In the genomic region with DNA sequence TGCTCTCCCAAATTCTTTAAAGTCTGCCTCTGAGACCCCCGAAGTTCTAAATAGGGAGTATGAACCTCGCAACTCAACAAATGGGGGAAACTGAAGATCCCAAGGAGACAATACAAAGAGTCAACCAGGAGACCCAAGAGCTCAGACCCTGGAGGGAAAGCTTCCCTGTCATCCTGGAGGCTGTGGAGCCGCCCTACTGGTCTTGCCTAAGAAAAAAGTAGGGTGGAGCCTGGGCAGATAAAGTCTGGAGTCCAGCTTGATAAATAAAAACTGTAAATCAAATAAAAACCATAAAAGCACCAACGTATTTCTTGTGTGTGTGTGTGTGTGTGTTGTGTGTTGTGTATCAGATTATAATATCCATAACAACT, we compare ENCODE assay signal across 8 mouse cellular contexts. TPM values are rescaled to one million over a fixed set of nuclear protein-coding genes. Genes with fewer than 3 reads are reported as not detected.
DNase-seq lines count a peak whose midpoint lies in the region; ATAC-seq and TF ChIP-seq lines count a peak whose summit lies in the region.

No protein-coding gene starts in this region.

- no peaks in the 10 kb centered on the region for H3K36me3 ChIP-seq in liver, adult 2 months (ENCODE audit: control insufficient read depth, insufficient read depth, low read length)
- no peaks in the 10 kb centered on the region; the same call in 1 of the 2 replicates for H3K36me3 ChIP-seq in embryonic facial prominence, embryonic 15.5 days
- H3K36me3 ChIP-seq in limb, embryonic 11.5 days (ENCODE audit: control insufficient read depth, insufficient read depth, low read length), result no peaks in the 10 kb centered on the region
- no peaks in the 10 kb centered on the region for H3K36me3 ChIP-seq in neural tube, embryonic 15.5 days

- H3K4me3 ChIP-seq in liver, adult 2 months (ENCODE audit: insufficient read depth, low read depth, low read length), result no peak overlapping the region
- H3K4me3 ChIP-seq in embryonic facial prominence, embryonic 15.5 days (replicated peaks), result peak overlapping the region; percentile 70
- no peak overlapping the region for H3K4me3 ChIP-seq in limb, embryonic 11.5 days (ENCODE audit: low read depth, low read length)
- peak overlapping the region; percentile 48 for H3K4me3 ChIP-seq in neural tube, embryonic 15.5 days (replicated peaks)

- 0 out of 2 replicates have a peak, but pooled peaks have one; percentile 11 for TF ChIP-seq CTCF in liver, adult 2 months (IDR thresholded peaks at IDR 0.05; ENCODE audit: low read depth, low read length)

- H3K9ac ChIP-seq in liver, adult 2 months (ENCODE audit: low read depth, low read length), result no peak overlapping the region
- no peak overlapping the region for H3K9ac ChIP-seq in embryonic facial prominence, embryonic 15.5 days
- H3K9ac ChIP-seq in limb, embryonic 11.5 days (ENCODE audit: low read length), result no peak overlapping the region
- H3K9ac ChIP-seq in neural tube, embryonic 15.5 days (replicated peaks), result no peak overlapping the region

- no peak for ATAC-seq in embryonic facial prominence, embryonic 15.5 days (ENCODE audit: insufficient number of reproducible peaks, low FRiP score, low TSS enrichment, low read depth)
- no peak for ATAC-seq in limb, embryonic 11.5 days (ENCODE audit: insufficient number of reproducible peaks, low FRiP score, low TSS enrichment, low read depth)
- ATAC-seq in neural tube, embryonic 15.5 days (ENCODE audit: low FRiP score), result no peak

- H3K9me3 ChIP-seq in embryonic facial prominence, embryonic 15.5 days (replicated peaks), result 0 out of 2 replicates have a peak, but pooled peaks cover 5% of the 10 kb centered on the region
- no peaks in the 10 kb centered on the region; the same call in 1 of the 2 replicates for H3K9me3 ChIP-seq in limb, embryonic 11.5 days (ENCODE audit: control insufficient read depth, low read length)
- H3K9me3 ChIP-seq in neural tube, embryonic 15.5 days (replicated peaks), result no peaks in the 10 kb centered on the region

- peak; percentile 13 for DNase-seq in liver, adult 2 months (ENCODE audit: extremely low read depth, low read depth, low spot score)
- no peak for DNase-seq in liver
- no peak for DNase-seq in limb, embryonic 11.5 days (ENCODE audit: low spot score)
- DNase-seq in natural killer cell, adult 2 months (ENCODE audit: low spot score in 2 of 2), result no peak
- DNase-seq in right cerebral cortex, postnatal 25 days, result no peak
- no peak for DNase-seq in layer of hippocampus, adult 18-20 months (ENCODE audit: low spot score in 2 of 2)

- H3K27me3 ChIP-seq in liver, adult 2 months (ENCODE audit: control insufficient read depth, insufficient read depth, low read length), result no peaks in the 10 kb centered on the region
- H3K27me3 ChIP-seq in embryonic facial prominence, embryonic 15.5 days, result no peaks in the 10 kb centered on the region
- no peaks in the 10 kb centered on the region for H3K27me3 ChIP-seq in limb, embryonic 11.5 days (ENCODE audit: control insufficient read depth, insufficient read depth, low read length)
- no peaks in the 10 kb centered on the region for H3K27me3 ChIP-seq in neural tube, embryonic 15.5 days (replicated peaks)

- TF ChIP-seq POLR2A in liver, adult 2 months (IDR thresholded peaks at IDR 0.05; ENCODE audit: extremely low read depth, insufficient read depth, low read length), result no peak

- peaks cover 5% of the 10 kb centered on the region; the same call in 1 of the 2 replicates for H3K4me1 ChIP-seq in liver, adult 2 months (ENCODE audit: control insufficient read depth, insufficient read depth, low read length)
- peaks cover 60% of the 10 kb centered on the region for H3K4me1 ChIP-seq in embryonic facial prominence, embryonic 15.5 days
- H3K4me1 ChIP-seq in limb, embryonic 11.5 days (ENCODE audit: control insufficient read depth, insufficient read depth, low read length), result peaks cover 17% of the 10 kb centered on the region
- peaks cover 22% of the 10 kb centered on the region for H3K4me1 ChIP-seq in neural tube, embryonic 15.5 days

- peak overlapping the region; percentile 85 for H3K4me2 ChIP-seq in embryonic facial prominence, embryonic 15.5 days (replicated peaks)
- H3K4me2 ChIP-seq in limb, embryonic 11.5 days (ENCODE audit: low read depth, severe bottlenecking), result peak overlapping the region; percentile 46
- peak overlapping the region; percentile 98 for H3K4me2 ChIP-seq in neural tube, embryonic 15.5 days

- H3K27ac ChIP-seq in liver, adult 2 months (replicated peaks; ENCODE audit: insufficient read depth, low read depth, low read length), result 0 out of 2 replicates have a peak overlapping the region, but pooled peaks have one; percentile 11
- no peak overlapping the region for H3K27ac ChIP-seq in embryonic facial prominence, embryonic 15.5 days (replicated peaks)
- no peak overlapping the region for H3K27ac ChIP-seq in limb, embryonic 11.5 days (replicated peaks; ENCODE audit: low read depth, low read length)
- no peak overlapping the region for H3K27ac ChIP-seq in neural tube, embryonic 15.5 days (replicated peaks)

- H3K79me2 ChIP-seq in liver, adult 2 months (ENCODE audit: control insufficient read depth, insufficient read depth, low read length), result no peaks in the 10 kb centered on the region

- WGBS in liver, adult 2 months, result 46% methylated on average over 4 of the region's 4 CpGs
- 72% methylated on average over 4 of the region's 4 CpGs for WGBS in embryonic facial prominence, embryonic 15.5 days
- WGBS in limb, embryonic 11.5 days, result 88% methylated on average over 4 of the region's 4 CpGs
- 84% methylated on average over 4 of the region's 4 CpGs for WGBS in neural tube, embryonic 15.5 days

RNA-seq across cellular contexts. Expression of a gene that starts 0.6 kb away (rescaled TPM):
- total RNA-seq in liver, adult 2 months (2014; rRNA removed), result 2.2 and 4.4 TPM in 2 replicates
- 2.8 and 2.9 TPM in 2 replicates for polyA plus RNA-seq in liver, adult 2 months (2012; rRNA removed)
- polyA plus RNA-seq in embryonic facial prominence, embryonic 15.5 days (2015; fragmentation: Nextera tagmentation; extraction: Ambion mirVana), result 89.2 and 93.7 TPM in 2 replicates
- 38.8 TPM in 2 replicates for polyA plus RNA-seq in limb, embryonic 11.5 days (2014; fragmentation: Nextera tagmentation; extraction: Ambion mirVana)
- 18.5 and 28.1 TPM in 2 replicates for polyA plus RNA-seq in neural tube, embryonic 15.5 days (2015; fragmentation: Nextera tagmentation; extraction: Ambion mirVana)
- total RNA-seq in layer of hippocampus, adult 18-20 months (2021), result 1 to 10 TPM; 7.7 to 8.2 TPM

RNA-seq across cellular contexts. Expression of a gene that starts 25.3 kb away (rescaled TPM):
- 2.4 and 2.6 TPM in 2 replicates for total RNA-seq in liver, adult 2 months (2014; rRNA removed)
- 6.3 and 6.7 TPM in 2 replicates for polyA plus RNA-seq in liver, adult 2 months (2012; rRNA removed)
- polyA plus RNA-seq in embryonic facial prominence, embryonic 15.5 days (2015; fragmentation: Nextera tagmentation; extraction: Ambion mirVana), result 197 and 208 TPM in 2 replicates
- polyA plus RNA-seq in limb, embryonic 11.5 days (2014; fragmentation: Nextera tagmentation; extraction: Ambion mirVana), result 53.0 and 54.6 TPM in 2 replicates
- polyA plus RNA-seq in neural tube, embryonic 15.5 days (2015; fragmentation: Nextera tagmentation; extraction: Ambion mirVana), result 174 and 188 TPM in 2 replicates
- 100 to 1,000 TPM; 194 to 199 TPM for total RNA-seq in layer of hippocampus, adult 18-20 months (2021)

RNA-seq across cellular contexts. Expression of a gene that starts 35.2 kb away (rescaled TPM):
- not detected in 2 replicates for total RNA-seq in liver, adult 2 months (2014; rRNA removed)
- polyA plus RNA-seq in liver, adult 2 months (2012; rRNA removed), result 0.05 and 0.07 TPM in 2 replicates
- 1.7 and 1.9 TPM in 2 replicates for polyA plus RNA-seq in embryonic facial prominence, embryonic 15.5 days (2015; fragmentation: Nextera tagmentation; extraction: Ambion mirVana)
- polyA plus RNA-seq in limb, embryonic 11.5 days (2014; fragmentation: Nextera tagmentation; extraction: Ambion mirVana), result 0.08 TPM in 1 of 2 replicates, not detected in the other
- 11.6 TPM in 2 replicates for polyA plus RNA-seq in neural tube, embryonic 15.5 days (2015; fragmentation: Nextera tagmentation; extraction: Ambion mirVana)
- total RNA-seq in layer of hippocampus, adult 18-20 months (2021), result 10 to 100 TPM; 79.2 to 82.5 TPM

RNA-seq across cellular contexts. Expression of a gene that starts 51.7 kb away (rescaled TPM):
- not detected in 2 replicates for total RNA-seq in liver, adult 2 months (2014; rRNA removed)
- polyA plus RNA-seq in liver, adult 2 months (2012; rRNA removed), result 0.06 TPM in 1 of 2 replicates, not detected in the other
- 1.1 and 1.5 TPM in 2 replicates for polyA plus RNA-seq in embryonic facial prominence, embryonic 15.5 days (2015; fragmentation: Nextera tagmentation; extraction: Ambion mirVana)
- 0.75 and 0.76 TPM in 2 replicates for polyA plus RNA-seq in limb, embryonic 11.5 days (2014; fragmentation: Nextera tagmentation; extraction: Ambion mirVana)
- 2.4 and 3.7 TPM in 2 replicates for polyA plus RNA-seq in neural tube, embryonic 15.5 days (2015; fragmentation: Nextera tagmentation; extraction: Ambion mirVana)
- 1 to 10 TPM; 2.3 to 2.9 TPM for total RNA-seq in layer of hippocampus, adult 18-20 months (2021)

Comparison
In these comparisons a context has a peak if more than half of its experiments do, and no peak if none do; other contexts are left out.
1. H3K4me3 ChIP-seq: peak in embryonic facial prominence, embryonic 15.5 days (single experiment) and neural tube, embryonic 15.5 days (single experiment); none in liver, adult 2 months (single experiment) and limb, embryonic 11.5 days (single experiment).
2. H3K4me2 ChIP-seq: peak in every context shown above with its lines; median percentile 98 in neural tube, embryonic 15.5 days; 85 in embryonic facial prominence, embryonic 15.5 days; 46 in limb, embryonic 11.5 days.